Mouse (Mus musculus): ENCODE data around the gene Ptpn14. TPM values are rescaled to one million over a fixed set of nuclear protein-coding genes. Genes with fewer than 3 reads are reported as not detected.
A peak's percentile ranks its signal among the peaks of the same experiment; 100 is the strongest.

Gene Ptpn14
- polyA plus RNA-seq, 1 experiment, result 2.6 TPM

DNA sequence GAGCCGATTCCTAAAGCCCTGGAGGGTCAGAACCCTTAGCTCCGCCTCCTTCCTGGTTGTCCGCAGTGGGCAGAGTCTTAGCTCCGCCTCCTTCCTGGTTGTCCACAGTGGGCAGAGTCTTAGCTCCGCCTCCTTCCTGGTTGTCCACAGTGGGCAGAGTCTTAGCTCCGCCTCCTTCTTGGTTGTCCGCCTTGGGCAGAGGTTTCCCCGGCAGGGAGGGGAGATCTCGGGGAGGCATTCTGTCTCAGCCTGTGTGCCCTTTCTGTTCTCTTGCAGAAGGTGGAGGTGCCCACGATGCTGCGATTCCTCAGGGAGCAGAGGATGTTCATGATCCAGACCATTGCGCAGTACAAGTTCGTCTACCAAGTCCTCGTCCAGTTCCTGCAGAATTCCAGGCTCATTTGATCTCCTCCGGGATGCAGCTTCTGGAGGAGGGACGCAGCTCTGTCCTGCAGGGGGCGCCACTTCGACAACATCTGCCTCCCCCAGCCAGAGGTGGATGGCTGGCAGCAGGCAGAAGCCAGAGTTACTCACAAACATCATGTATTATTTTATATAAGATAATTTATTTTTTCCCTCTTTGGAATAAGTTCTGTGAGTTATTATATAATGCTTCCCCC is 141.7 kb downstream of the Ptpn14 start:
- 81% methylated on average over 18 of the region's 18 CpGs for WGBS
- H3K4me1 ChIP-seq (ENCODE audit: control insufficient read depth, insufficient read depth, low read length), result peaks cover 1% of the 10 kb centered on the region; the same call in 1 of the 2 replicates

DNA sequence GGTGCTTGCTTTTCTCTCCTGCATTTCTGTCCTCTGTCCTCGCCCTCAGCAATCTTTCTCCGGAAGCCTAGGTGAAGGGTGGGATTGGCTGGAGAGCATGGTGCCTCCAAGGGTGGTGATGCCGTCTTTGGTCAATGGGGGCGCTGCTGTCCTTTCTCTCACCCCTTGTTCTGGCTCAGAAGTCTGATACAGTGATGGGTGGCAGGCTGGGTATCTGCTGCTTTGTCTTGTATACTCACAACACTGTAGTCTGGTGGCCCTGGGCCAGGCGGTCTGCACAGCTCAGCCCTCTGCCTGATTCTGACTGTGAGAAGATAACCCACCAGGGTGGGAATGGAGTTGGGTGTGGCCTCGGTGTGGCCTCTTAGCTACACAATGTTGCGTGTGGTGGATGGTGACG is 142.5 kb downstream of the Ptpn14 start:
- no peak overlapping the region for H3K4me3 ChIP-seq (replicated peaks; ENCODE audit: control insufficient read depth, low read depth, low read length)
- 67% methylated on average over 8 of the region's 8 CpGs for WGBS
- no peak overlapping the region for H3K27ac ChIP-seq (ENCODE audit: control insufficient read depth, insufficient read depth, low read depth, low read length, poor library complexity)
- H3K4me1 ChIP-seq (ENCODE audit: control insufficient read depth, insufficient read depth, low read length), result peaks cover 1% of the 10 kb centered on the region; the same call in 1 of the 2 replicates
- TF ChIP-seq CTCF (IDR thresholded peaks at IDR 0.05; ENCODE audit: control insufficient read depth, insufficient read depth, low read length) (peak; percentile 30; the same call in 1 of the 2 replicates), POLR2A (IDR thresholded peaks at IDR 0.05; ENCODE audit: borderline replicate concordance, control insufficient read depth, low read depth, low read length) (no peak)

More for the DNA sequence above, 141.7 kb downstream of the Ptpn14 start:
- no peak for TF ChIP-seq POLR2A (IDR thresholded peaks at IDR 0.05; ENCODE audit: borderline replicate concordance, control insufficient read depth, low read depth, low read length)
- 0 out of 2 replicates have a peak, but pooled peaks have one; percentile 24 for TF ChIP-seq CTCF (IDR thresholded peaks at IDR 0.05; ENCODE audit: control insufficient read depth, insufficient read depth, low read length)
- Histone ChIP-seq H3K4me3 (replicated peaks; ENCODE audit: control insufficient read depth, low read depth, low read length) (no peak overlapping the region), H3K27ac (ENCODE audit: control insufficient read depth, insufficient read depth, low read depth, low read length, poor library complexity) (no peak overlapping the region)

GRCm38 (mm10) chr1:189871625-189872024 is 143.6 kb downstream of the Ptpn14 start:
- Histone ChIP-seq H3K27ac (ENCODE audit: control insufficient read depth, insufficient read depth, low read depth, low read length, poor library complexity) (no peak overlapping the region), H3K4me1 (ENCODE audit: control insufficient read depth, insufficient read depth, low read length) (peaks cover 1% of the 10 kb centered on the region; the same call in 1 of the 2 replicates), H3K4me3 (replicated peaks; ENCODE audit: control insufficient read depth, low read depth, low read length) (no peak overlapping the region)
- WGBS, result 61% methylated on average over 8 of the region's 8 CpGs
- TF ChIP-seq CTCF (IDR thresholded peaks at IDR 0.05; ENCODE audit: control insufficient read depth, insufficient read depth, low read length) (no peak), POLR2A (IDR thresholded peaks at IDR 0.05; ENCODE audit: borderline replicate concordance, control insufficient read depth, low read depth, low read length) (no peak)

GRCm38 (mm10) chr1:189872050-189872449 is 144.0 kb downstream of the Ptpn14 start:
- TF ChIP-seq POLR2A (IDR thresholded peaks at IDR 0.05; ENCODE audit: borderline replicate concordance, control insufficient read depth, low read depth, low read length) (no peak), CTCF (IDR thresholded peaks at IDR 0.05; ENCODE audit: control insufficient read depth, insufficient read depth, low read length) (no peak)
- 64% methylated on average over 4 of the region's 4 CpGs for WGBS
- no peak overlapping the region for H3K4me3 ChIP-seq (replicated peaks; ENCODE audit: control insufficient read depth, low read depth, low read length)
- H3K4me1 ChIP-seq (ENCODE audit: control insufficient read depth, insufficient read depth, low read length), result peaks cover 1% of the 10 kb centered on the region; the same call in 1 of the 2 replicates
- H3K27ac ChIP-seq (ENCODE audit: control insufficient read depth, insufficient read depth, low read depth, low read length, poor library complexity), result no peak overlapping the region

- WGBS, result 84% methylated on average over 8 of the region's 8 CpGs
- TF ChIP-seq POLR2A (IDR thresholded peaks at IDR 0.05; ENCODE audit: borderline replicate concordance, control insufficient read depth, low read depth, low read length), result no peak
- TF ChIP-seq CTCF (IDR thresholded peaks at IDR 0.05; ENCODE audit: control insufficient read depth, insufficient read depth, low read length), result no peak
- Histone ChIP-seq H3K4me1 (ENCODE audit: control insufficient read depth, insufficient read depth, low read length) (0 out of 2 replicates have a peak, but pooled peaks cover 1% of the 10 kb centered on the region), H3K27ac (ENCODE audit: control insufficient read depth, insufficient read depth, low read depth, low read length, poor library complexity) (no peak overlapping the region), H3K4me3 (replicated peaks; ENCODE audit: control insufficient read depth, low read depth, low read length) (no peak overlapping the region)
These were observed 145.5 kb downstream of the Ptpn14 start for GRCm38 (mm10) chr1:189873591-189873990.

DNA sequence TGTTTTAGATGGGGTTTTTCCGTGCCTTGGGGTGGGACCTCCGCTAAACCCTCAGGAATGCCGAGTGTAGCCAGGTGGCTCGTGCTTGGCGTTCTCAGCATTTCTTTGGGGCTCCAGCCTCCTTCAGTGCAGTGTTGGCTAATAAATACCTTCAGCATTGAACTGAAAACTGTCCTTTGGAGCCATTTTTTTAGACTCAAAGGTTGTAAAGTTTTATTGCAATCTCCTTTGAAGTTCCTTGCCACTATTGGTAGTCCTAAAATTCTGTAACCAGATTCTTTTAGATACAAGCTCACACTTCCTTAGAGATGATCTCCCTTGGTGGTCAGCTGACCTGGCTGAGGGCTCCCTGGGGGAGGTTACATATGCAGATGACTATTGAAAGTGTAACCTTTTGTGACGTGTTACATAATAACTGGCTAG is 147.4 kb downstream of the Ptpn14 start:
- no peak for TF ChIP-seq POLR2A (IDR thresholded peaks at IDR 0.05; ENCODE audit: borderline replicate concordance, control insufficient read depth, low read depth, low read length)
- no peak for TF ChIP-seq CTCF (IDR thresholded peaks at IDR 0.05; ENCODE audit: control insufficient read depth, insufficient read depth, low read length)
- 0 out of 2 replicates have a peak, but pooled peaks cover 1% of the 10 kb centered on the region for H3K4me1 ChIP-seq (ENCODE audit: control insufficient read depth, insufficient read depth, low read length)
- no peak overlapping the region for H3K4me3 ChIP-seq (replicated peaks; ENCODE audit: control insufficient read depth, low read depth, low read length)
- no peak overlapping the region for H3K27ac ChIP-seq (ENCODE audit: control insufficient read depth, insufficient read depth, low read depth, low read length, poor library complexity)
- WGBS, result 70% methylated on average over 6 of the region's 6 CpGs

DNA sequence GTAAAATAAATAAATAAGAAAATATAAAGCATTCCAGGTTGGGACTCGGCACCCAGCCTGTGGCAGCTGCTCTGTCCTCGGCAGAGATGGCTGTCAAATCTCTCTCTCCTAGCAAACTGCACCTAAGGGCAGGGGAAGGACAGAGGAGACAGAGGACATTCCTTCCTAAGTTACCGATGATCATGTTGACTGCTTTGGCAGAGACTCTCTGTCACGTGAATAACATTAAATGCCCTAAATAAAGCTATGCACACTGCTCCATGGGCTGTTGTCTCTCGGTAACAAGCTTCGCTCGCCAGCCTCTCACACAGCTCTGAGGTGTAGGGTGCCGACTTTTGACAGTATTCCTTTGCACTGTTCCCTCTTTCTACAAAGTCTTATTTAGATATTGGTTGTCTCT is 148.1 kb downstream of the Ptpn14 start:
- 0 out of 2 replicates have a peak, but pooled peaks cover 1% of the 10 kb centered on the region for H3K4me1 ChIP-seq (ENCODE audit: control insufficient read depth, insufficient read depth, low read length)
- H3K27ac ChIP-seq (ENCODE audit: control insufficient read depth, insufficient read depth, low read depth, low read length, poor library complexity), result no peak overlapping the region
- WGBS, result 84% methylated on average over 8 of the region's 8 CpGs
- TF ChIP-seq CTCF (IDR thresholded peaks at IDR 0.05; ENCODE audit: control insufficient read depth, insufficient read depth, low read length) (no peak), POLR2A (IDR thresholded peaks at IDR 0.05; ENCODE audit: borderline replicate concordance, control insufficient read depth, low read depth, low read length) (no peak)
- no peak overlapping the region for H3K4me3 ChIP-seq (replicated peaks; ENCODE audit: control insufficient read depth, low read depth, low read length)

- Histone ChIP-seq H3K4me1 (ENCODE audit: control insufficient read depth, insufficient read depth, low read length) (no peaks in the 10 kb centered on the region), H3K27ac (ENCODE audit: control insufficient read depth, insufficient read depth, low read depth, low read length, poor library complexity) (no peak overlapping the region), H3K4me3 (replicated peaks; ENCODE audit: control insufficient read depth, low read depth, low read length) (no peak overlapping the region)
- no peak for TF ChIP-seq POLR2A (IDR thresholded peaks at IDR 0.05; ENCODE audit: borderline replicate concordance, control insufficient read depth, low read depth, low read length)
- no peak for TF ChIP-seq CTCF (IDR thresholded peaks at IDR 0.05; ENCODE audit: control insufficient read depth, insufficient read depth, low read length)
- 65% methylated on average over 2 of the region's 2 CpGs for WGBS
These were observed 151.1 kb downstream of the Ptpn14 start for GRCm38 (mm10) chr1:189879212-189879611.
